Mouse (Mus musculus): ENCODE measurements around the gene Cd59b.

DNA sequence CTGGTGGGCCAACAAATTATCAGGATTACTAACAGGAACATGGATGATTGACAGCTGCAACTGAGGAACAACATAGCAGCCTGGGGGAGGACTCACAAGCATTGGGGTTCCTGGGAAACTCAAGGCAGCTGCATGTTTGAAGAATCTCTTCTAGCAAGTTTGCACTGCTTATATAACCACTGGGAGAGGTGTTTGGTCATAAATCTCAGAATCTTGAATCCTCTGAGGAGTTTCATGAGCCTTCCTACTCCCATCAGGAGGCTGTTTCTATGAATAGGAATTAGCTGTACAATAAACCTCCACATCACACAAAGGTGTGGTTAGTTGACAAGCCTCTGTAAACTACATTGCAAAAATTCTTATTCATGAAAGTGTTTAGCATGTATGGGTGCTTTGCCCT, 7.0 kb upstream of the Cd59b start:
- no peak for TF ChIP-seq POLR2A (IDR thresholded peaks at IDR 0.05; ENCODE audit: insufficient read depth, low read depth, low read length)
- no peak for TF ChIP-seq CTCF (IDR thresholded peaks at IDR 0.05; ENCODE audit: insufficient read depth, low read depth, low read length)

All from olfactory bulb, adult 2 months (tissue).